Mouse (Mus musculus): ENCODE data around the gene Ppil1.
"Not testable (repeated sequence)": the region's sequence is repeated elsewhere in the genome, so short reads cannot be mapped to it uniquely, and the experiment has no call there.

Ppil1 gene

DNA sequence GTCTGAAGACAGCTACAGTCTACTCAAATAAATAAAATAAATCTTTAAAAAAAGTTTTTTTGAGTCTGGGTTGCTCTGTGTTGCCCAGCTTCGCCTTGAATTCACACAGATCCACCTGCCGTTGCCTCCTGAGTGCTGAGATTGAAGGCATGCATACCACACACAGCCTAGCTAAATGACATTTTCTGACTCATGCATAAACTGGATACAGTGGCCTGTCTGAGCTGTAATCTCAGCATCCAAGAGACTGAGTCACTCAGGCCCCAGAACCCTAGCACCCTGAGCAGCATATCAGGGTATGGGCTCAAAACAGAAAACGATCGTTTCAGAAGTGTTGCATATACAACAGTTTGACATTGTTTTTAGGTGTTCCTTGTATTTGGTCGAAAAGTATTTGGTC, 17.6 kb upstream of the Ppil1 start:
- no peak for DNase-seq (ENCODE audit: low spot score in 2 of 2)

GRCm38 (mm10) chr17:29280422-29280821, 16.4 kb upstream of the Ppil1 start:
- DNase-seq (ENCODE audit: low spot score in 2 of 2): no peak

DNA sequence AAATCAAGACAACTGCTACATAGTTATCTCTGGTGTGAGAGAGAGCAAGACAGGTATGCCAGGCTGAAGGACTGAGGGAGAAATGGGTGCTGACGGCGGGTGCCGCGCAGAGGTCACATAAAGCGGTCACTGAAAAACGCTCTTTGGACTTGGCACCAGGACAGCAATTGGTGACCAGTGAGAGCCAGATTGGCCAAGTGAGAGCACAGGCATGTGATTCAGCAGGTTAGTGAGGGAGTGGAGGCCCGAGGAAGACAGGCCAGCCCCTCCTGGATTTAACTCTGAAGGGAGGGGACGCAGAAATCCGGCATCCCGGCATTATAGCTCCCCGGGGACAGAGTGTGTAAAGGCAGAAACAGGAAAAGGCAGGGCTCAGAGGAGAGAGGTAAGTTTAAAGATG, 9.9 kb upstream of the Ppil1 start:
- DNase-seq (ENCODE audit: low spot score in 2 of 2): no peak

DNA sequence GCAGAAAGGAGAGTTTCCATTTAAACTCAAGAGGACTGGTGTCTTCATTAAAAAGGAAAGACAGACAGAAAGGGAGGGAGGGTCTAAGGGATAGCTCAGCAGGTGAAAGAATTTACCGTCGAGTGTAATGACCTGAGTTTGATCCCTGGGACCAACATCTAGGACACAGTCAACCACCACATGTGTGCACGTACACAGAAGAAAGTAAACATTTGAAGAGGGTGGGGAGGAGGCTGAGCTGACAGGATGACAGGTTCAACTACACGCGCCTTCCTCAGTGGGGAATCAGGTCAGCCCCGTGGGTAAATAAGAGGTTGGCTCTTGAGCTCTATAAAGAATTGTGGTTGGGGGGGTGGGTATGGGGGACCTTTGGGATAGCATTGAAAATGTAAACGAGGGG, 9.2 kb upstream of the Ppil1 start:
- DNase-seq (ENCODE audit: low spot score in 2 of 2): no peak

GRCm38 (mm10) chr17:29270148-29270698, 6.2 kb upstream of the Ppil1 start:
- DNase-seq (ENCODE audit: low spot score in 2 of 2): no peak

DNA sequence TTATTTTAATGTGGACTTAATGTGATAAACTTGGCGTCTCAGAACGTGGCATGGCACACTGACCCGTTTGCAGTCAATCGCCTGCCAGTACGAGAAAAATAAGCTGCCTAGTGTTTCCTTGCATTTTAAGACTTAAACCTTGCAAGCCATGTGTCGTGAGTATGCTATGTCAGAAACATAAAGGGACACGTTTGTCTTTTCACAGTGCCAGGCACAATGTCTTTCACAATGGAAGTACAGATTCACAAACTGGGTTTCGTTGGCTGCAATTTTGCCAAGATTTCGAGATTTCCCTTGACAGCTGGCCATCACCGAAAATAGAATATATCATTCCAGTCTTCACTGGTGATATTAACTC, 5.3 kb upstream of the Ppil1 start:
- DNase-seq (ENCODE audit: low spot score in 2 of 2): no peak

GRCm38 (mm10) chr17:29268682-29269348, 4.8 kb upstream of the Ppil1 start, which contains the start of gene BC004004:
Gene BC004004, plus strand, starts transcription at chr17:29268788.
- DNase-seq (ENCODE audit: low spot score in 2 of 2): peak; percentile 92 to 93

GRCm38 (mm10) chr17:29267931-29268681, 4.1 kb upstream of the Ppil1 start:
- DNase-seq (ENCODE audit: low spot score in 2 of 2): no peak

DNA sequence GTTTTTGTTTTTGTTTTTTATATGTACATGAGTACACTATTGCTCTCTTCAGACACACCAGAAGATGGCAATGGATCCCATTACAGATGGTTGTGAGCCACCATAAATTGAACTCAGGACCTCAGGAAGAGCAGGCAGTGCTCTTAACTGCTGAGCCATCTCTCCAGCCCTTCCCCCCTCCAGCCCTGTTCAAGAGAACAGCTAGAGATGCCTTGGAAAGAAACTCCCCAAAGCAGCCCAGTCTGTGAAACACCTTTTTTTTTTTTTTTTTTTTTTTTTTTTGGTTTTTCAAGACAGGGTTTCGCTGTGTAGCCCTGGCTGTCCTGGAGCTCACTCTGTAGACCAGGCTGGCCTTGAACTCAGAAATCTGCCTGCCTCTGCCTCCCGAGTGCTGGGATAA, 3.1 kb upstream of the Ppil1 start:
- not testable (repeated sequence) for DNase-seq (ENCODE audit: low spot score in 2 of 2)

GRCm38 (mm10) chr17:29264760-29265159, 774 bp upstream of the Ppil1 start:
- DNase-seq (ENCODE audit: low spot score in 2 of 2): no peak

GRCm38 (mm10) chr17:29263417-29263816, 569 bp downstream of the Ppil1 start:
- no peak for DNase-seq (ENCODE audit: low spot score in 2 of 2)

DNA sequence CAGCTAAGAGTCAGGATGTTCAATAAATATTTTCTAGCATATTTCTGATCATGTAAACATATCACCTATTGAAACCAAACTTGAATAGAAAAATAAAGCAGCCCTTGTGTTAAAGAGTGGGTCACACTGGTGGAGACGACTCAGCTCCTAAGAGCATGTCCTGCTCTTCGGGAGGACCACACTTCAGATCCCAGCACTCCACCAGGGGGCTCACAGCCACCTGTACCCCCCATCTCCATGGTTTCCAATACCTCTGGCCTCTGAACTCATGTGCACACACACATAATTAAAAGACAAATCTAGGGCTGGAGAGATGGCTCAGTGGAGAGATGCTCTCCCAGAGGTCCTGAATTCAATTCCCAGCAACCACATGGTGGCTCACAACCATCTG, 1.7 kb downstream of the Ppil1 start:
- DNase-seq (ENCODE audit: low spot score in 2 of 2): no peak

DNA sequence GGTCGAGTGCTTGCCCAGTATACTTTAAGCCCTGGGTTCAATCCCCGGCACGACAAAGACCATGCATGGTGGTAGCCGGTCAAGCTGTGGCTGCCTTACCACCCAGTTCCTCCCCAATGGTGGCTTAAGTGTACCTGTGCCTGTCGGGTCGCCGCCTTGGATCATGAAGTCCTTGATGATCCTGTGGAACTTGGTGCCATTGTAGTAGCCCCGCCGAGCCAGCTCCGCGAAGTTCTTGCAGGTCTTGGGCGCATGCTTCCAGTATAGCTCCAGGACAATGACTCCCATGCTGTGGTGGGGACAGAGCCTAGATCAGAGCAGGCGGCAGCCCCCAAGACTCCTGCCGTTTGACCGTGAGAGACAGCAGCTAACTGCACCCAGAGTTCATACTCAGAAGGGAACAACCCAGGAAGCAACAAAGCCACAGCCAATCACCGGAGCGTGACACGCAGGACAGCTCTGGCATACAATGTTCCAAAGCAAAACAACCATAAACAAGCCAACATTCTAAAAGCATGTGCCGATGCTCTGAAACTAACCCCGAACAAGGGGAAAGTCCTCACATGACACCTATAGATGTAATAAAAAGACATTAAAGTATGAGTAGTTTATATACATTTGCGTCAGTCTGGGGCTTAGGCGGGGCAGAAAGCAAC, 2.3 kb downstream of the Ppil1 start:
- DNase-seq (ENCODE audit: low spot score in 2 of 2): no peak

DNA sequence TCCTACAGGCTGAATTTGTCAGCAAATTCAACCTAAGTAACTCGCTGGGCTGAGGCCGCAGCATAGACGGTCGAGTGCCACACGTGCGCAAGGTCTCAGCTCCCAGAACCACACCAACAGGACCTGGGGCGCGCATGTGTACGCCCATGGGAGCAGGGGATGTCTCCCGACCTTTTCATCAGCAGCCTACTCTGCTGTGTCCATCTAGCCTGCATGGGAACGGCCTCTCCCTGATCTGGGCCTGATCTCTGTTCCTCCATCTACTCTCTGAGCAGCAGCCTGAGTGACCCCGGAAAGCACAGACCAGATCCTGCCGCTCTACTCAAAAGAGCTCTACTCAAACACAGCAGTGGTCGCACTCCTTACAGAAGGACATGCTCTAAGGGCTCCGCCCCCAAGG, 3.5 kb downstream of the Ppil1 start:
- DNase-seq (ENCODE audit: low spot score in 2 of 2): no peak

DNA sequence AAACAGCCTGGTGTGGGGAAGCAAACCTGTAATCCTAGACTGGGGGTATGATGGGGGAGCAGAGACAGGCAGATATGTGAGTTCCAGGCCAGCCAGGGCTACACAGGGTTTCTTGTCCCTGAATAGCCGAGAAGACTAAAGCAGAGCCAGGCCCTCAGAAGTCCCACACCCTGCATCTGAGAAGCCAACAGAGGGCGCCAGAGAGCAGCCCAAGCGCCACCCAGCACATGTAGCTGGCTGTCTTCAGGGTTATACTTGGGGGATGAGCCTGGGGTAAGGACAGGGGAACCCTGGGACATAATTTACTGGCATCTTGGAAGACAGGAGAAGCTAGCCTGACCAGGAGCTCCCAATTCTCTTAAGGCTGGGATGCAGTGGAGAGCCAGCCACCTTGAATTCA, 4.5 kb downstream of the Ppil1 start:
- DNase-seq (ENCODE audit: low spot score in 2 of 2): peak in 1 of 2 experiments; percentile 60

- no peak for DNase-seq (ENCODE audit: low spot score in 2 of 2)
Measured at GRCm38 (mm10) chr17:29258921-29259320, 5.1 kb downstream of the Ppil1 start.

DNA sequence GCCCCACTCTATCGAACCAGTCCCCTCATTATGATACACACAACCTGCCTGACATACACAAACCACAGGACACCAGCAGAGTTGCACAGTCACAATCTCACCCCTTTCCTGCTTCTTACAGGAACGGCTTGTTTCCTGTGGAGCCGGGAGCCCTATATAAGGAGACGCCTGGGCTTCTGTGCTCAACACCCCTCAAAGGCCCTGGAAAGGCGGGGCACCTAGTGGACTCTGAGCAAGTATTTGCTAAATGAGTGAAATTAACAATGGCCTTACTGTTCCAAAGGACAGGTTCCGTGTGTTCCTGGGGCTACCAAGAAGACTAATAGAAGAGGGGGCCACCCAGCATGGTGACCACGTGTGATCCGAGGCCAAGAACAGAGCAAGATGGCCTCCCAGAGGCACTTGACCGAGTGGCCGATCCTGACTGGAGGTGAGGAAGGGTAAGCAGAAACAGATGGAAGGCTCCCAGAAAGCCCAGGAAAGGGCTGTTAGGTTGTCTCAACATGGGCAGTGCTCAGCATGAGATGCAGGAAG, 5.9 kb downstream of the Ppil1 start:
- no peak for DNase-seq (ENCODE audit: low spot score in 2 of 2)

DNA sequence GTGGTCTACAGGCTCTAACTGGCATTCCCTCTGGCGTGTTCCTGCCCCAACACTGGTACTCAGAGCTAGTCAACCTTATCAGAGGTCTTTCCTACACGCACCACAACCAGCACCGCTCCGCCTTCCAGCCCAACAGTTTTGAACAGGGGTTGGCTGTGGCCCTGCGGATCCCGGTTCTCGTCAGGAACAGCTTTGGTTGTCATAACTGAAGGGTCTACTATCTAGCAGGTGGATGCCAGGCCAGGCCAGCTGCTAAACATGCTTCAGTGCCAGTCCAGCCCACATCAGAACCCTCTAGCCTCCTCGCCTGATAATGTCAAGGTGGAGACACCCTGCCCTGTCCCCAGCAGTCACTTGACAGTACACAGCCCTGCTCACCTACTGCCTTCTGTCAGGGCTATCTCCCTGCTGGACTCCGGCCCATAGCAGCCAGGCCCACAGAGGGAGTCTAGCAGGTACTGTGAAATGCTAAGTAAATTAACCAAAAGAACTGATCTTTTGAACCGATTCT, 6.9 kb downstream of the Ppil1 start:
- no peak for DNase-seq (ENCODE audit: low spot score in 2 of 2)

- no peak for DNase-seq (ENCODE audit: low spot score in 2 of 2)
Measured at GRCm38 (mm10) chr17:29256507-29256906, 7.5 kb downstream of the Ppil1 start.

- DNase-seq (ENCODE audit: low spot score in 2 of 2): not testable (repeated sequence)
Measured at GRCm38 (mm10) chr17:29254784-29255183, 9.2 kb downstream of the Ppil1 start.

DNA sequence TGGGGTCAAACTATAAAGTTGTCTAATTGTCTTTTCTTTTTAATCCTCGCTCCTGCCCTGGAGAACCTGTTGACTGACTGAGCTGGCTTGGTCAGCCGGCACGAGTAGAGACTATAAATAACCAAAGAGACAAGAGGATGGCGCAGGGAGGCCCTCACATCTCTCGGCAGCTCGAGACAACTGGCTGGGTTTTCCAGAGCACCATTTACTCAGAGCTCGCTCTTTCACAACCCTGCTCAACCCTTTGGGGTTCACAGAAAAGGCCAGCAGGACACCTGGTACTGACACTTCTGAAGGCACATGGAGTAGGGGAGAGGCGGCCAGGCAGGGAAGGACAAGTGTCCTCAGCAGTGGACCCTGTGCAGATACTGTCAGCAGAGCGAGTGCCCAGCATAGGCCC, 10.3 kb downstream of the Ppil1 start:
- DNase-seq (ENCODE audit: low spot score in 2 of 2): no peak

- no peak for DNase-seq (ENCODE audit: low spot score in 2 of 2)
Measured at GRCm38 (mm10) chr17:29253236-29253635, 10.8 kb downstream of the Ppil1 start.
